Mouse (Mus musculus): ENCODE data around the gene Kit.

GRCm38 (mm10) chr5:75698556-75698955 is 123.8 kb downstream of the Kit start:
- TF ChIP-seq CTCF (IDR thresholded peaks at IDR 0.05; ENCODE audit: low read depth, low read length), result no peak
- TF ChIP-seq POLR2A (IDR thresholded peaks at IDR 0.05; ENCODE audit: borderline replicate concordance, low read depth, low read length), result no peak

Measured in bone marrow macrophage, adult 2 months (primary cell).